ENCODE assay signal across 24 mouse cellular contexts in genomic region chr13:24511932-24512520, GRCm38 (mm10).
DNase-seq lines count a peak whose midpoint lies in the region; ATAC-seq lines count a peak whose summit lies in the region.
"Had no signal": no experiment of that assay in that cellular context is flagged by ENCODE, and none has a peak within 500 bp of the region (broad histone marks: within the 10 kb centered on the region; RNA-seq: fewer than 3 reads in every experiment).

No protein-coding gene starts in this region.

- DNase-seq in forebrain, embryonic 11.5 days (ENCODE audit: low spot score) = peak; percentile 19
- DNase-seq in forebrain, embryonic 10.5 days (ENCODE audit: extremely low spot score, low spot score) = no peak
- no peak for DNase-seq in midbrain, embryonic 14.5 days
- peak; percentile 80 for DNase-seq in R1 (ENCODE audit: low read depth, low spot score)
- no peak for DNase-seq in thymus, postnatal 4 days
- no peak for DNase-seq in kidney, adult 18-20 months
- DNase-seq: adrenal gland, adult 8-10 months; B cell, adult 2 months; cerebellum, adult 11 months; cerebellum, adult 8-10 months; cerebellum, postnatal 14 days; forebrain, postnatal 0 days; gastrocnemius, postnatal 14 days; heart, adult 2 months; heart, postnatal 14 days had no signal

- no peaks in the 10 kb centered on the region for H3K9me3 ChIP-seq in forebrain, embryonic 11.5 days (ENCODE audit: control insufficient read depth, low read length)
- H3K9me3 ChIP-seq in forebrain, embryonic 10.5 days = no peaks in the 10 kb centered on the region
- no peaks in the 10 kb centered on the region for H3K9me3 ChIP-seq in midbrain, embryonic 15.5 days
- H3K9me3 ChIP-seq in midbrain, embryonic 14.5 days (ENCODE audit: control insufficient read depth, low read length) = no peaks in the 10 kb centered on the region
- H3K9me3 ChIP-seq: embryonic facial prominence, embryonic 12.5 days; forebrain, embryonic 13.5 days; G1E; heart, embryonic 15.5 days had no signal

- no peaks in the 10 kb centered on the region for H3K4me1 ChIP-seq in forebrain, embryonic 11.5 days (replicated peaks; ENCODE audit: control insufficient read depth, insufficient read depth, low read length)
- peaks cover 12% of the 10 kb centered on the region for H3K4me1 ChIP-seq in forebrain, embryonic 10.5 days
- no peaks in the 10 kb centered on the region for H3K4me1 ChIP-seq in midbrain, embryonic 15.5 days
- H3K4me1 ChIP-seq in midbrain, embryonic 14.5 days (ENCODE audit: control insufficient read depth, insufficient read depth, low read length) = no peaks in the 10 kb centered on the region
- H3K4me1 ChIP-seq: embryonic facial prominence, embryonic 12.5 days had no signal

- H3K36me3 ChIP-seq in forebrain, embryonic 11.5 days (ENCODE audit: control insufficient read depth, insufficient read depth, low read length) = no peaks in the 10 kb centered on the region
- no peaks in the 10 kb centered on the region for H3K36me3 ChIP-seq in forebrain, embryonic 10.5 days (replicated peaks)
- no peaks in the 10 kb centered on the region for H3K36me3 ChIP-seq in midbrain, embryonic 15.5 days (replicated peaks)
- H3K36me3 ChIP-seq in midbrain, embryonic 14.5 days (ENCODE audit: control insufficient read depth, insufficient read depth, low read length) = no peaks in the 10 kb centered on the region
- H3K36me3 ChIP-seq: embryonic facial prominence, embryonic 12.5 days; G1E; heart, embryonic 15.5 days had no signal

- no peak overlapping the region for H3K4me2 ChIP-seq in forebrain, embryonic 11.5 days (ENCODE audit: low read depth, low read length, severe bottlenecking)
- no peak overlapping the region for H3K4me2 ChIP-seq in midbrain, embryonic 15.5 days
- no peak overlapping the region for H3K4me2 ChIP-seq in midbrain, embryonic 14.5 days (ENCODE audit: low read length)
- H3K4me2 ChIP-seq: embryonic facial prominence, embryonic 12.5 days; forebrain, embryonic 13.5 days; heart, embryonic 11.5 days; heart, embryonic 15.5 days; hindbrain, embryonic 14.5 days had no signal

- H3K9ac ChIP-seq in forebrain, embryonic 11.5 days (ENCODE audit: low read length) = no peak overlapping the region
- H3K9ac ChIP-seq in midbrain, embryonic 15.5 days = no peak overlapping the region
- H3K9ac ChIP-seq in midbrain, embryonic 14.5 days (replicated peaks; ENCODE audit: low read length) = no peak overlapping the region
- H3K9ac ChIP-seq: embryonic facial prominence, embryonic 12.5 days; forebrain, embryonic 13.5 days; forebrain, postnatal 0 days; heart, embryonic 15.5 days; hindbrain, embryonic 14.5 days had no signal

- ATAC-seq in forebrain, embryonic 11.5 days (replicated peaks; ENCODE audit: low FRiP score) = no peak
- ATAC-seq in midbrain, embryonic 15.5 days (replicated peaks) = 0 out of 2 replicates have a peak, but pooled peaks have one; percentile 33
- no peak for ATAC-seq in midbrain, embryonic 14.5 days (ENCODE audit: low FRiP score, low TSS enrichment)
- ATAC-seq: CD4-positive, CD25-positive, alpha-beta regulatory T cell, adult 4 months; forebrain, embryonic 13.5 days; forebrain, postnatal 0 days; inflammation-experienced regulatory T-cells, adult 6 months had no signal

- no peaks in the 10 kb centered on the region for H3K27me3 ChIP-seq in forebrain, embryonic 11.5 days (ENCODE audit: control insufficient read depth, insufficient read depth, low read length)
- no peaks in the 10 kb centered on the region for H3K27me3 ChIP-seq in forebrain, embryonic 10.5 days (ENCODE audit: poor library complexity, severe bottlenecking)
- no peaks in the 10 kb centered on the region for H3K27me3 ChIP-seq in midbrain, embryonic 15.5 days (replicated peaks)
- no peaks in the 10 kb centered on the region for H3K27me3 ChIP-seq in midbrain, embryonic 14.5 days (ENCODE audit: control insufficient read depth, insufficient read depth, low read length)
- H3K27me3 ChIP-seq: embryonic facial prominence, embryonic 12.5 days; forebrain, embryonic 13.5 days; heart, embryonic 15.5 days had no signal

- no peak overlapping the region for H3K4me3 ChIP-seq in forebrain, embryonic 11.5 days (ENCODE audit: low read depth, low read length)
- H3K4me3 ChIP-seq in forebrain, embryonic 10.5 days = no peak overlapping the region
- H3K4me3 ChIP-seq in midbrain, embryonic 15.5 days = no peak overlapping the region
- H3K4me3 ChIP-seq in midbrain, embryonic 14.5 days (replicated peaks; ENCODE audit: low read depth, low read length) = no peak overlapping the region
- H3K4me3 ChIP-seq: embryonic facial prominence, embryonic 12.5 days; forebrain, embryonic 13.5 days; heart, adult 2 months; heart, embryonic 15.5 days had no signal

- no peak overlapping the region for H3K27ac ChIP-seq in forebrain, embryonic 11.5 days (ENCODE audit: low read depth, low read length)
- no peak overlapping the region for H3K27ac ChIP-seq in forebrain, embryonic 10.5 days
- no peak overlapping the region for H3K27ac ChIP-seq in midbrain, embryonic 15.5 days
- H3K27ac ChIP-seq in midbrain, embryonic 14.5 days (replicated peaks; ENCODE audit: low read depth, low read length) = no peak overlapping the region
- H3K27ac ChIP-seq: embryonic facial prominence, embryonic 12.5 days; forebrain, embryonic 13.5 days; heart, adult 2 months; heart, embryonic 15.5 days; hindbrain, embryonic 14.5 days had no signal

- 76% methylated on average over 14 of the region's 14 CpGs for whole genome bisulfite sequencing in forebrain, embryonic 11.5 days
- 76% methylated on average over 14 of the region's 14 CpGs for WGBS in forebrain, embryonic 10.5 days
- WGBS in midbrain, embryonic 15.5 days = 80% methylated on average over 14 of the region's 14 CpGs
- 78% methylated on average over 14 of the region's 14 CpGs for WGBS in midbrain, embryonic 14.5 days

Comparison
In these comparisons a context has a peak if more than half of its experiments do, and no peak if none do; other contexts are left out.
1. DNase-seq: peak in forebrain, embryonic 11.5 days (single experiment) and R1 (single experiment); none in forebrain, embryonic 10.5 days (single experiment), midbrain, embryonic 14.5 days (single experiment), thymus, postnatal 4 days (single experiment) and kidney, adult 18-20 months (single experiment).